Mouse (Mus musculus): Measurements from ENCODE around the gene Prpf8.

DNA sequence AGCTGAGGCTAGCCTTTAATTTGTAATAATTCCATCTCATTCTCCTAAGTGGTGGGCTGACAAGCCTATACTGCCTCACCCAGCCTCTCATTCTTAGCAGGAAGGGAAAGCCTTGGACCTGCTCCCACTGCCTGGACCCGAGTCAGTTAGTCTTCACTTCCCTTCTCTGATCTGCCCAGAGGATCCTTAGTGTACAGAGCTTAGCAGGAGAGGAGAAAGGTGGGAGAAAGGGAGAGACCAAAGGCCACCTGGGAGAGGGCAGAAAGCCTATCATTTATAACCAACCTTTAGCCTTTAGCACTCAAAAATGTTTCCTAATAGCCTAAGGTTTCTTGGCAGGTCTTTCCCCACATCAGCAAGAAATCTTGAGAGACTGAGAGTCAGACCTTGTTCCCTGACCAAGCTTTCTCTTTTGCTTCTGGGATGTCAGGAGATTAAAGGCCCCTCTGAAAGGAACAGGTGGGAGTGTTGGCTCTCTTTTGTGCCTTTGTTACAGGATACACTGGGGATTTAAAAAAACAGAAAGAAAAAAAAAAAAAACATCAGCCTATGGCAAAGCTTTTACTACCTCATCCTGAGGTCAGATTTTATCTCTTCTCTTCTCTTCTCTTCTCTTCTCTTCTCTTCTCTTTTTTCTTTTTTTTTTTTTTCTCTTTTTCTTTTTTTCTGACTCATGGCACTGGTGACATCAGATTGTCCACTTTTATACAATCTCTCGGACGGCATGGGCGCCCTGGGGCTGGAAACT lies 47.8 kb downstream of the Prpf8 start:
- TF ChIP-seq POLR2A (IDR thresholded peaks at IDR 0.05; ENCODE audit: low read depth, low read length): no peak
- TF ChIP-seq CTCF (IDR thresholded peaks at IDR 0.05; ENCODE audit: extremely low read depth, insufficient read depth, insufficient read length, insufficient replicate concordance): no peak
